Mouse (Mus musculus) naive thymus-derived CD4-positive, alpha-beta T cell, adult 5 months (primary cell): ENCODE measurements around the gene Muc4. TPM values are rescaled to one million over a fixed set of nuclear protein-coding genes. Genes with fewer than 3 reads are reported as not detected.

Experiments used
- polyA plus RNA-seq: library from polyadenylated mRNA; unstranded; fragments of 100-300 nt; shearing (Covaris generic); gene quantifications from one replicate; pipeline ENCODE4 v1.2.1, GENCODE M21; 2017

The Muc4 gene
- polyA plus RNA-seq: not detected

GRCm38 (mm10) chr16:32735586-32735985, at the start of gene Muc4:
TSS of gene Muc4 (plus strand) at chr16:32735886.

GRCm38 (mm10) chr16:32797426-32797689, 61.7 kb downstream of the Muc4 start, which contains the start of gene Muc20:
TSS of gene Muc20 (minus strand) at chr16:32797435.

GRCm38 (mm10) chr16:32810321-32810720, 74.6 kb downstream of the Muc4 start, which contains the start of gene Smbd1:
TSS of gene Smbd1 (minus strand) at chr16:32810477.

Other genes starting within 250 kb of the Muc4 start
- gene Slc51a, start 248.0 kb upstream of the Muc4 start, polyA plus RNA-seq: not detected
- gene Zdhhc19, start 239.6 kb upstream of the Muc4 start, polyA plus RNA-seq: not detected
- 38.4 TPM for gene Tfrc, start 127.0 kb upstream of the Muc4 start, polyA plus RNA-seq
- gene Tnk2, start 92.0 kb upstream of the Muc4 start, polyA plus RNA-seq: 7.0 TPM
- not detected for gene Muc20, start 61.5 kb downstream of the Muc4 start, polyA plus RNA-seq
- not detected for gene Smbd1, start 74.6 kb downstream of the Muc4 start, polyA plus RNA-seq
- 75.8 TPM for gene Fyttd1, start 141.6 kb downstream of the Muc4 start, polyA plus RNA-seq
- gene Rubcn, start 141.9 kb downstream of the Muc4 start, polyA plus RNA-seq: 11.3 TPM
- 68.3 TPM for gene Lrch3, start 178.2 kb downstream of the Muc4 start, polyA plus RNA-seq